Mouse (Mus musculus) brain, embryonic 14.5 days (tissue): ENCODE measurements at regions not wholly inside any gene's neighbourhood (a gene's known extent, or its start where the extent isn't known, plus 50 kb on each side); places are given as distances from the start of the nearest gene placed in this dataset.
"Not testable (repeated sequence)": the region's sequence is repeated elsewhere in the genome, so short reads cannot be mapped to it uniquely, and the experiment has no call there.

Experiments
- DNase-seq: peaks from one replicate; pipeline ENCODE4 v3.0.0-alpha.2; 2011; ENCODE audit warnings: low read depth
- CTCF ChIP-seq: fragments of 200-500 bp; IDR thresholded peaks from 2 replicates; pipeline ENCODE4 v1.5.1; 2012; ENCODE audit warnings: inconsistent platforms, mild to moderate bottlenecking, moderate library complexity, borderline replicate concordance; ENCODE audit not compliant: insufficient read depth, insufficient read length; ENCODE audit errors: extremely low read depth
- POLR2A ChIP-seq: fragments of 200-500 bp; IDR thresholded peaks from 2 replicates; pipeline ENCODE4 v1.6.1; 2012; ENCODE audit warnings: mild to moderate bottlenecking, inconsistent platforms, borderline replicate concordance; ENCODE audit not compliant: poor library complexity, insufficient read depth, insufficient read length, severe bottlenecking; ENCODE audit errors: extremely low read depth

- DNase-seq = no peak
- no peak for TF ChIP-seq CTCF
- no peak for TF ChIP-seq POLR2A
These were observed 163.1 kb downstream of the Ifng start for GRCm38 (mm10) chr10:118603857-118604414.

- TF ChIP-seq POLR2A = no peak
- TF ChIP-seq CTCF = peak; percentile 0; the same call in 1 of the 2 replicates
- DNase-seq = no peak
These were observed 164.4 kb downstream of the Ifng start for GRCm38 (mm10) chr10:118605156-118605821.

GRCm38 (mm10) chr10:118607418-118607817 lies 166.6 kb downstream of the Ifng start:
- no peak for DNase-seq
- TF ChIP-seq CTCF = no peak
- no peak for TF ChIP-seq POLR2A

GRCm38 (mm10) chr10:118608376-118609145 lies 167.7 kb downstream of the Ifng start:
- no peak for TF ChIP-seq CTCF
- no peak for TF ChIP-seq POLR2A
- no peak for DNase-seq

GRCm38 (mm10) chr10:118609157-118609556 lies 168.3 kb downstream of the Ifng start:
- TF ChIP-seq POLR2A (no peak), CTCF (no peak)
- no peak for DNase-seq

GRCm38 (mm10) chr10:118610868-118611461 lies 170.1 kb downstream of the Ifng start:
- DNase-seq = peak; percentile 24
- TF ChIP-seq CTCF (no peak), POLR2A (no peak)

- DNase-seq = no peak
- TF ChIP-seq CTCF (no peak), POLR2A (no peak)
These were observed 171.2 kb downstream of the Ifng start for GRCm38 (mm10) chr10:118612091-118612490.

GRCm38 (mm10) chr10:118613056-118613695 lies 172.3 kb downstream of the Ifng start:
- TF ChIP-seq POLR2A = no peak
- TF ChIP-seq CTCF = no peak
- no peak for DNase-seq

GRCm38 (mm10) chr10:118614251-118614865 lies 173.5 kb downstream of the Ifng start:
- no peak for TF ChIP-seq POLR2A
- no peak for TF ChIP-seq CTCF
- no peak for DNase-seq

- no peak for DNase-seq
These were observed 174.5 kb downstream of the Ifng start for GRCm38 (mm10) chr10:118615131-118616020.

GRCm38 (mm10) chr10:118616031-118616615 lies 175.3 kb downstream of the Ifng start:
- no peak for DNase-seq
- TF ChIP-seq POLR2A = no peak
- TF ChIP-seq CTCF = no peak

More at GRCm38 (mm10) chr10:118615131-118616020, 174.5 kb downstream of the Ifng start:
- TF ChIP-seq POLR2A (no peak), CTCF (no peak)

- no peak for DNase-seq
- TF ChIP-seq POLR2A (no peak), CTCF (no peak)
These were observed 176.6 kb downstream of the Ifng start for GRCm38 (mm10) chr10:118617291-118618044.

GRCm38 (mm10) chr10:118618251-118618650 lies 177.4 kb downstream of the Ifng start:
- DNase-seq = not testable (repeated sequence)
